Mouse (Mus musculus) lung, adult 2 months (tissue): ENCODE measurements around the gene Slc52a3.

ENCODE experiments used
- CTCF ChIP-seq: fragments of 200-500 bp; IDR thresholded peaks from 2 replicates; pipeline ENCODE4 v1.5.1; 2011; ENCODE audit warnings: mild to moderate bottlenecking, low read length, control low read depth; ENCODE audit not compliant: insufficient read depth
- POLR2A ChIP-seq: fragments of 200-500 bp; IDR thresholded peaks from 2 replicates; pipeline ENCODE4 v1.6.1; 2011; ENCODE audit warnings: low read depth, mild to moderate bottlenecking, control low read depth, low read length, borderline replicate concordance; ENCODE audit errors: extremely low read depth

DNA sequence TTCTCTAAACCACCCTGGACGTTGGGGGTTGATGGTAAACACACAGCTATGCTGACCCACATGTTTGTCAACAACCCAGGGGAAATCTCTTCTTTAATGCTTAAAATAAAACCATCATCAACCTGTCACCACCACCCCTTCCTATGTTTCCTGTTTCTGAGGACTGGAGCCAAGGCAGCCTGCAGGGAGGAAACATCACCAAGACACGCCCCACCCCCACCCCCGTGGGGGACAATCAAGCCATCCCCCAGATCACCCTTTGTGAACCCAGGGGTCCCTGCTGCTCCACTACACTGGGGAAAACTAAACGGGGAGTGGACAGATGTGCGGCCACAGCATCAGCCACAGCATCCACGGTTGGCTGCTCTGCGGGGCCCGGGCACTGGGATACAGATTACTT is 27.9 kb upstream of the Slc52a3 start:
- no peak for TF ChIP-seq POLR2A
- TF ChIP-seq CTCF = no peak
